Mouse (Mus musculus): ENCODE measurements around the gene Syngr3. TPM values are rescaled to one million over a fixed set of nuclear protein-coding genes. Genes with fewer than 3 reads are reported as not detected.

The Syngr3 gene
- polyA plus RNA-seq, 1 experiment from 2014 or later = 1.0 TPM

- peaks cover 23% of the 10 kb centered on the region for H3K4me1 ChIP-seq (replicated peaks)
- WGBS = 18% methylated on average over 5 of the region's 5 CpGs
- H3K9me3 ChIP-seq (replicated peaks) = no peaks in the 10 kb centered on the region
- H3K4me2 ChIP-seq = no peak overlapping the region
- H3K27ac ChIP-seq (ENCODE audit: poor library complexity, severe bottlenecking) = no peak overlapping the region
- no peak overlapping the region for H3K4me3 ChIP-seq
- H3K36me3 ChIP-seq = peaks cover 39% of the 10 kb centered on the region
- H3K9ac ChIP-seq = no peak overlapping the region
- no peak for ATAC-seq (ENCODE audit: insufficient number of reproducible peaks, low FRiP score)
- 0 out of 2 replicates have a peak, but pooled peaks cover 4% of the 10 kb centered on the region for H3K27me3 ChIP-seq (replicated peaks)
These were observed 8.2 kb upstream of the Syngr3 start for GRCm38 (mm10) chr17:24697985-24698384.

- ATAC-seq (ENCODE audit: insufficient number of reproducible peaks, low FRiP score) = peak; percentile 94
- H3K4me3 ChIP-seq = peak within 1 kb of the TSS; percentile 83
- H3K27me3 ChIP-seq (replicated peaks) = peaks cover 13% of the 10 kb centered on the region
- peaks cover 31% of the 10 kb centered on the region for H3K36me3 ChIP-seq
- peak within 1 kb of the TSS; percentile 66 for H3K27ac ChIP-seq (ENCODE audit: poor library complexity, severe bottlenecking)
- peak within 1 kb of the TSS; percentile 92 for H3K9ac ChIP-seq
- WGBS = 1% methylated on average over 74 of the region's 76 CpGs
- peaks cover 23% of the 10 kb centered on the region for H3K4me1 ChIP-seq (replicated peaks)
- H3K4me2 ChIP-seq = peak within 1 kb of the TSS; percentile 76
- H3K9me3 ChIP-seq (replicated peaks) = no peaks in the 10 kb centered on the region
These were observed 6.4 kb upstream of the Syngr3 start, which contains the start of the genes Gfer and Noxo1 for GRCm38 (mm10) chr17:24696011-24696697. Gene Gfer, minus strand, starts transcription at chr17:24696156. Gene Noxo1, plus strand, starts transcription at chr17:24696234.

GRCm38 (mm10) chr17:24695326-24696010, 5.7 kb upstream of the Syngr3 start:
- Histone ChIP-seq H3K27ac (ENCODE audit: poor library complexity, severe bottlenecking) (peak overlapping the region; percentile 66), H3K27me3 (replicated peaks) (peaks cover 20% of the 10 kb centered on the region), H3K36me3 (peaks cover 24% of the 10 kb centered on the region), H3K4me3 (peak overlapping the region; percentile 83), H3K9ac (peak overlapping the region; percentile 92), H3K4me1 (replicated peaks) (peaks cover 23% of the 10 kb centered on the region), H3K4me2 (peak overlapping the region; percentile 76), H3K9me3 (replicated peaks) (no peaks in the 10 kb centered on the region)
- ATAC-seq (ENCODE audit: insufficient number of reproducible peaks, low FRiP score) = peak; percentile 5; the same call in 1 of the 2 replicates
- WGBS = 10% methylated on average over 40 of the region's 51 CpGs

- H3K9ac ChIP-seq = no peak overlapping the region
- ATAC-seq (ENCODE audit: insufficient number of reproducible peaks, low FRiP score) = no peak
- peaks cover 47% of the 10 kb centered on the region for H3K27me3 ChIP-seq (replicated peaks)
- no peak overlapping the region for H3K27ac ChIP-seq (ENCODE audit: poor library complexity, severe bottlenecking)
- peaks cover 28% of the 10 kb centered on the region for H3K4me1 ChIP-seq (replicated peaks)
- H3K4me2 ChIP-seq = no peak overlapping the region
- H3K36me3 ChIP-seq = peaks cover 14% of the 10 kb centered on the region
- H3K4me3 ChIP-seq = no peak overlapping the region
- no peaks in the 10 kb centered on the region for H3K9me3 ChIP-seq (replicated peaks)
- 81% methylated on average over 5 of the region's 5 CpGs for whole genome bisulfite sequencing
These were observed 2.6 kb upstream of the Syngr3 start for GRCm38 (mm10) chr17:24692385-24692784.

GRCm38 (mm10) chr17:24687599-24687998, 2.2 kb downstream of the Syngr3 start:
- H3K27ac ChIP-seq (ENCODE audit: poor library complexity, severe bottlenecking) = no peak overlapping the region
- 0 out of 2 replicates have a peak overlapping the region, but pooled peaks have one; percentile 30 for H3K9ac ChIP-seq

GRCm38 (mm10) chr17:24687146-24687595, 2.6 kb downstream of the Syngr3 start:
- 2% methylated on average over 25 of the region's 25 CpGs for WGBS

More at GRCm38 (mm10) chr17:24687599-24687998, 2.2 kb downstream of the Syngr3 start:
- H3K9me3 ChIP-seq (replicated peaks) = no peaks in the 10 kb centered on the region
- peaks cover 6% of the 10 kb centered on the region for H3K36me3 ChIP-seq
- WGBS = 19% methylated on average over 23 of the region's 23 CpGs
- H3K4me1 ChIP-seq (replicated peaks) = peaks cover 22% of the 10 kb centered on the region
- peak overlapping the region; percentile 61 for H3K4me2 ChIP-seq
- peak overlapping the region; percentile 36 for H3K4me3 ChIP-seq
- ATAC-seq (ENCODE audit: insufficient number of reproducible peaks, low FRiP score) = no peak
- peaks cover 63% of the 10 kb centered on the region for H3K27me3 ChIP-seq (replicated peaks)

GRCm38 (mm10) chr17:24686514-24686913, 3.2 kb downstream of the Syngr3 start:
- no peaks in the 10 kb centered on the region for H3K9me3 ChIP-seq (replicated peaks)
- 0 out of 2 replicates have a peak overlapping the region, but pooled peaks have one; percentile 2 for H3K4me3 ChIP-seq
- WGBS = 25% methylated on average over 16 of the region's 16 CpGs
- peaks cover 10% of the 10 kb centered on the region for H3K36me3 ChIP-seq
- no peak overlapping the region for H3K9ac ChIP-seq
- peak; percentile 48; the same call in 1 of the 2 replicates for ATAC-seq (ENCODE audit: insufficient number of reproducible peaks, low FRiP score)
- peak overlapping the region; percentile 53 for H3K4me2 ChIP-seq
- H3K27ac ChIP-seq (ENCODE audit: poor library complexity, severe bottlenecking) = no peak overlapping the region
- H3K27me3 ChIP-seq (replicated peaks) = peaks cover 58% of the 10 kb centered on the region
- peaks cover 22% of the 10 kb centered on the region for H3K4me1 ChIP-seq (replicated peaks)

More at GRCm38 (mm10) chr17:24687146-24687595, 2.6 kb downstream of the Syngr3 start:
- H3K4me3 ChIP-seq = peak overlapping the region; percentile 36
- peak overlapping the region; percentile 30; the same call in 1 of the 2 replicates for H3K9ac ChIP-seq
- peaks cover 6% of the 10 kb centered on the region for H3K36me3 ChIP-seq
- no peak overlapping the region for H3K27ac ChIP-seq (ENCODE audit: poor library complexity, severe bottlenecking)
- H3K4me1 ChIP-seq (replicated peaks) = peaks cover 22% of the 10 kb centered on the region
- H3K27me3 ChIP-seq (replicated peaks) = peaks cover 59% of the 10 kb centered on the region
- H3K9me3 ChIP-seq (replicated peaks) = no peaks in the 10 kb centered on the region
- peak; percentile 67 for ATAC-seq (ENCODE audit: insufficient number of reproducible peaks, low FRiP score)
- peak overlapping the region; percentile 61 for H3K4me2 ChIP-seq

GRCm38 (mm10) chr17:24677500-24678080, 12.2 kb downstream of the Syngr3 start:
- Histone ChIP-seq H3K27ac (ENCODE audit: poor library complexity, severe bottlenecking) (no peak overlapping the region), H3K27me3 (replicated peaks) (no peaks in the 10 kb centered on the region), H3K4me2 (no peak overlapping the region), H3K4me1 (replicated peaks) (peaks cover 25% of the 10 kb centered on the region), H3K4me3 (no peak overlapping the region), H3K9ac (no peak overlapping the region), H3K9me3 (replicated peaks) (no peaks in the 10 kb centered on the region), H3K36me3 (peaks cover 62% of the 10 kb centered on the region)
- no peak for ATAC-seq (ENCODE audit: insufficient number of reproducible peaks, low FRiP score)
- WGBS = 89% methylated on average over 24 of the region's 24 CpGs

GRCm38 (mm10) chr17:24676877-24677276, 12.9 kb downstream of the Syngr3 start:
- ATAC-seq (ENCODE audit: insufficient number of reproducible peaks, low FRiP score) = no peak
- H3K4me1 ChIP-seq (replicated peaks) = peaks cover 32% of the 10 kb centered on the region
- no peak overlapping the region for H3K4me3 ChIP-seq
- H3K9me3 ChIP-seq (replicated peaks) = no peaks in the 10 kb centered on the region
- H3K4me2 ChIP-seq = no peak overlapping the region
- H3K9ac ChIP-seq = no peak overlapping the region
- H3K36me3 ChIP-seq = peaks cover 55% of the 10 kb centered on the region
- no peak overlapping the region for H3K27ac ChIP-seq (ENCODE audit: poor library complexity, severe bottlenecking)
- H3K27me3 ChIP-seq (replicated peaks) = no peaks in the 10 kb centered on the region
- 92% methylated on average over 5 of the region's 5 CpGs for WGBS

GRCm38 (mm10) chr17:24676187-24676586, 13.6 kb downstream of the Syngr3 start:
- no peaks in the 10 kb centered on the region for H3K27me3 ChIP-seq (replicated peaks)
- no peak for ATAC-seq (ENCODE audit: insufficient number of reproducible peaks, low FRiP score)
- H3K36me3 ChIP-seq = peaks cover 49% of the 10 kb centered on the region
- no peaks in the 10 kb centered on the region for H3K9me3 ChIP-seq (replicated peaks)
- no peak overlapping the region for H3K27ac ChIP-seq (ENCODE audit: poor library complexity, severe bottlenecking)
- peaks cover 39% of the 10 kb centered on the region for H3K4me1 ChIP-seq (replicated peaks)
- no peak overlapping the region for H3K4me2 ChIP-seq
- no peak overlapping the region for H3K9ac ChIP-seq
- 67% methylated on average over 2 of the region's 2 CpGs for WGBS
- no peak overlapping the region for H3K4me3 ChIP-seq

- 60% methylated on average over 7 of the region's 7 CpGs for whole genome bisulfite sequencing
- no peak for ATAC-seq (ENCODE audit: insufficient number of reproducible peaks, low FRiP score)
- 0 out of 2 replicates have a peak overlapping the region, but pooled peaks have one; percentile 0 for H3K9ac ChIP-seq
- H3K36me3 ChIP-seq = peaks cover 30% of the 10 kb centered on the region
- H3K27me3 ChIP-seq (replicated peaks) = no peaks in the 10 kb centered on the region
- peaks cover 49% of the 10 kb centered on the region for H3K4me1 ChIP-seq (replicated peaks)
- H3K4me2 ChIP-seq = no peak overlapping the region
- no peak overlapping the region for H3K4me3 ChIP-seq
- H3K9me3 ChIP-seq (replicated peaks) = no peaks in the 10 kb centered on the region
- H3K27ac ChIP-seq (ENCODE audit: poor library complexity, severe bottlenecking) = no peak overlapping the region
These were observed 15.5 kb downstream of the Syngr3 start for GRCm38 (mm10) chr17:24674277-24674676.
